Mouse (Mus musculus) hindlimb bud, embryonic 11.5 days (tissue): Measurements from ENCODE around the gene Rxfp3.
A peak's percentile ranks its signal among the peaks of the same experiment; 100 is the strongest.

Source experiments
- DNase-seq: peaks from one replicate; pipeline ENCODE4 v3.0.0-alpha.2; 2012; ENCODE audit warnings: low read depth, low spot score; ENCODE audit errors: extremely low spot score

Rxfp3 gene

DNA sequence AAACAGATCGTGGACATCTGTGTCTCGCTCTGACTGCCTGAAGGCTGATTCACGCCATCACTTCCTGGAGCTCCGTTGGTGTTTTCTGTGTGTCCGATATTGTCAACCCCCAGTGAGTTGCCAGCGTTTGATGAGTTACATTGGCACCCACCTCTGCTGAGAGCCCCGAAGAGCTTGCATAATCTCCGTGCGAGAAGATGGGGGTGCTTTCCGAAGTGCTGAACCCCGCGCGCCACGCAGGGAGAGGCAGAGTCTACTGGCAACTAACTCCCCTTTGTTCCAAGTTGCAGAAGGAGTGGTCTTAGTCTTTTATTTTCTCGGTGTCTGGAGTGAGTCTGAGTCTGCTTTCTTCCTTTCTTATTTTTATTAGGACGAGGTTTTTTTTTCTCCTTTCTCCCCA lies at the start of gene Rxfp3:
Rxfp3 (minus strand) TSS at position 281 of the 400 bp plus-strand sequence.
- no peak for DNase-seq

GRCm38 (mm10) chr15:11084993-11085365 lies 47.2 kb upstream of the Rxfp3 start:
- DNase-seq: no peak

GRCm38 (mm10) chr15:11084241-11084992 lies 46.6 kb upstream of the Rxfp3 start:
- DNase-seq: no peak

DNA sequence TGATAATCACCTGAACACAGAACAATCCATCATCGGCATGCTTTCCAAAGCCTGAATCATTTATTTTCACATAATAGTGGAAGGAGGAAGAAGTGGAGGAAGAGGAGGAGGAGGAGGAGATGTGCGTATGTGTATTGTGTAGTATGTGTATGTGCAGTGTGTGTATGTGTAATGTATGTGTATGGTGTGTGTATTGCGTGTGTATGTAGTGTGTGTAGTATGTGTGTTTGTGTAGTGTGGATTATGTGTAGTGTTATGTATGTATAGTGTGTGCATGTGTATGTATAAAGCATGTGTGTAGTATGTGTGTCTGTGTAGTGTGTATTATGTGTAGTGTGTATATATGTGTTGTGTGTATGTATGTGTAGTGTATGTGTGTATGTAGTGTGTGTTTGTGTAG lies 45.9 kb upstream of the Rxfp3 start:
- no peak for DNase-seq

- DNase-seq: no peak
These were observed 45.3 kb upstream of the Rxfp3 start for GRCm38 (mm10) chr15:11082961-11083569.

DNA sequence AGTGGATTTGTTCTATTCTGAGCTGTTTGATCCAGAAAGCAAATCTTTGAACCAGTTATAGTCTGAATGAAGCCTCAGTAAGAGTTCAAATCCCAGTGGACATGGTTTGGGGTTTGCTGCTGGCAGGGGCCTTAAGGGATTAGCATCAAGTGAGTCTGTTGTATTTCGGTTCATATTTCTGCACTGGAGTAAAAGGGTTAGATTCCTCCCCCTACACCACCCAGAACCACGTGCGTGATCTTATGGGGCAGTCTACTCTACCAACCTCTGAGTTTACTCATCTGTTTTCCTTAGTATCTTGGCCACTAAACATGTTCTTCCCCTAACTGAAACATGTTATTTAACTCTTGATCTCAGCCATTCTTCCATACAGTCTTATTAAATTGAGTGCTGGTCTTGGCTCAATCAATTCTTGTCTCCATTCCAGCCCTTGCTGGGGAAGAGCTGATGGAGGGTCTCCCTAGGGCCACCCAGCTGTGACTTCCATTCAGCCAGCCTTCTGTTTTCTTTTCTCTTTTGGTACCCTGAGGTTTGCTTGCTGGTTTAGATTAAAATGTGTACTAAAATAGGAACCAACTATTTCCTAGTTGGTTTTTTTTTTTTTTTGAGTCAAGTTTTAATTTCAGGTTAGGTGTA lies 38.1 kb upstream of the Rxfp3 start:
- DNase-seq: no peak

DNA sequence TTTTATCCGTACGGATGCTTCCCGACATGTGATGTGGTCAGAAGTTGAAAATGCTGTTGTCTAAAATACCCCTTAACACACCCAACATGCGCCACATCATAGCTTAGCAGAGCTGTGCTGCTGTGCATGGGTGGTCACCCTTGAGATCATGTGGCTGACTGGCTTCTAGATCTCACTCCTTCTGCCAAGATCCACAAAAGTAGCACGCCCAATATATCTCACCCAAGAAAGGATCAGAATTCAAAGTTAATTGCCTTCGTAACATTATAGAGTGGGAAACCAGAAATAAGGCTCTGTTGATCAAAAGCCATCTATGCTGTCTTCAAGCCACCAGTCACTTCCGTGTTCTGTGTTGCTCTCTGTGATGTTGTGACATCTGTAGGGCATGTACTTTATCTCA lies 30.1 kb upstream of the Rxfp3 start:
- no peak for DNase-seq

GRCm38 (mm10) chr15:11066299-11066698 lies 28.5 kb upstream of the Rxfp3 start:
- DNase-seq: no peak

DNA sequence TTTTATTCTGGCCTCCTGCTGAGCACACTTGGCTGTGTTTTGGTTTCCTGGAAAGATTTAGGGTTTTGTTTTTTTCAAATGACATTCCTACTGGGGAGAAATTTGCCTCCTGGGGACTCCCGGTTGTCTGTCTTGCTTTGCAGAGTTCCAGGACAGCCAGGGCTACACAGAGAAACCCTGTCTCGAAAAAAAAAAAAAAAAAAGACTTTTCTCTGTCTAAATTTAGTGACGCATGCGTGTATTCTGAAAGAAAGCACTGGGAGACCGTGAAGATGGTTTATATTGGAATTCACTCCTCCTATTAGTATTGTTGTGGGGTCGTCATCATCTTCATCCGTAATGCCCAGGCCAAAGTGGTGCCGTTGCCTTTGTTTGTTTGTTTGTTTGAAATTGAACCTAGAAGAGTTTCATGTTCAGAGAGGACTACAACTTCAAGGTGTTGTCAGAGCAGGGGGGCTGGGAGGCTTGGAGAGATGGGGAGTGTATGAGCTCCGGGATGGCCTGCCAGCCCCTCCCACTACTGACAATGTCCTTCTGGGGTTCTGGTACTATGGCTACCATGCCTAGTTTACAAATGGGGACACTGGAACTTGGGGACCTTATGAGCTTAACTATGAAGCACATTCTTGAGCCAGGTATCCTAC lies 27.9 kb upstream of the Rxfp3 start:
- no peak for DNase-seq

DNA sequence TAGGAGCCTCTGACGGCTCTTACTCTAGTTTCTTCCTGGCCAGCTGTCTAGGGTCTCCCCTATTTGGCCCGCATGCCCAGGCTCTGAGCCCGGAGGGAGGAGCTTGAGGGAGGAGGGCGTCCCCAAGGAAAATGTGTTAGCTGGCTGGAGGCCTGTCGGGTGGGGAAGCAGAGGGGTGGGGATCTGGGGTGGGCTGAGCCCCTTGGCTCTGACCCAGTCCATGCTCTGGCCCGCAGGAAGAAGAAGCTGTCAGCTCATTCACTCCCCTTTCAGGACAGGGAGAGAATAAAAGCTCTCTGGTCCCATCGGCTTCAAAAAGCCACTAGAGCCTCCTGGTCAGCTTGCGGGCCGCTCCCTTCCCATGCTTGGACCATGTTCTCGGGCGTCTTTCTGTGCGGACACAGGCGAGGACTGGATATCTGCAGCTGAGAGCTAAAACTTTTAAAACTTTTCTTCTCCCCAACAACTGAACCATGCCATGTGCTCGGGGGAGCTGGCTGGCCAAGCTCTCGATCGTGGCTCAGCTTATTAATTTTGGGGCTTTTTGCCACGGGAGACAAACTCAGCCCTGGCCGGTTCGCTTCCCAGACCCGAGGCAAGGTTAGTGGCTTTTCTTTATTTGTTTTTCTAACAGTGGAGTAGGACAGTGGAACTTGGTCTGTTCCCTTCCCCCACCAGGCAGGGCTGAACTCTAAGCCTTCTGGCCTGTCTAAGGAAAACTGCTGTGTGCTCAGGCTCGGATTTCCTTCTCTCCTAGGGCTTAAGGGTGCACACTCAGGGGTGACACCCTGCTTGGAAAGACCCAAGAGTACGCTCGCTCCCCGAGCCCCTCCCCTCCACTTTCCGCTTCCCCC lies 27.0 kb upstream of the Rxfp3 start, which contains the start of gene Adamts12:
Adamts12 (plus strand) TSS at position 233 of the 854 bp plus-strand sequence.
- DNase-seq: no peak

DNA sequence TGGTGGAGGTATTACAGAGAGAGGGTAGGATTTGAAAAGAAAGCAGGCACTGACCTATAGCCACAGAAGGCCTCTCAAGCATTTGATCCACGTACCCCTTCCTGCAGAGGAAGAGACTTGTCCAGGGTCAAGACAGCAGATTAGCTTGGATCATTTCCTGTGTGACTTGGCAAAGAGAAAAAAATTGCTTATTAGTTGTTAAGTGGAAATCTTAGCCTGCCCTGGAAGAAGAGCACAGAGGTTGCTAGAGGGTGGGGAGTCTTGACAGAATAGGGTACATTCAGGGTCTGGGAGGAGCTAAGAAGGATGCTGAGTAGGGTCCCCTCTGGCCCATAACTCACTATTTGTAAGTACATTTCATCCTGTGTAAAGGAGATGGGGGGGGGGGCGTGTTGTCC lies 26.4 kb upstream of the Rxfp3 start:
- DNase-seq: no peak

- DNase-seq: no peak
These were observed 25.1 kb upstream of the Rxfp3 start for GRCm38 (mm10) chr15:11062903-11063302.

DNA sequence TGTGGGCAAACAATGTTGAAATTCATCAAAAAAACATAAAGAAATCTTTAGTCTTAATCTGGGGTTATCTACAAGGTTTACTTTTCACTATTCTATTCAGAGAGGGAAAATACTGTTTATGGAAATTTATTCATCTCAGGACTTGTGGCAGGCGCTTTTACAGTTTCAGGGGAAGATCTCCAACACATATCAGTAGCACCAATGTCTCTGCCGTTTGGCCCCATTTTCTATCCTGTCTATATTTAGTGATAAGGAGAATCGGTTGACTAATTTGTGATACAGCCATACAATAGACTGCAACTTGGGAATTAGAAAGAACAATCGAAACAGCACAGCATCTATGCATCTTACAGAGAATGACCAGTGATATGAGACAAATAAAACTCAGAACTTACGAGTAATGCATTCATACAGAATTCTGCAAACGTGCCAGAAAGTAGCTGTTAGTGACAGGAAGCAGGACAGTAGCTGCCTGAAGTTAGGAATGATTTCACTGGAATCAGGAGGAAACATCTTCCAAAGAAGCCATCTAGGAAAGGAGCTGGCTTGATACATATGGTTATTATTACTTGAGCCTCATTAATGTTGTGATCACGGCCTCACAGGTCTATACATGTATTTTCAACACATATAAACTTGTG lies 16.8 kb upstream of the Rxfp3 start:
- no peak for DNase-seq

DNA sequence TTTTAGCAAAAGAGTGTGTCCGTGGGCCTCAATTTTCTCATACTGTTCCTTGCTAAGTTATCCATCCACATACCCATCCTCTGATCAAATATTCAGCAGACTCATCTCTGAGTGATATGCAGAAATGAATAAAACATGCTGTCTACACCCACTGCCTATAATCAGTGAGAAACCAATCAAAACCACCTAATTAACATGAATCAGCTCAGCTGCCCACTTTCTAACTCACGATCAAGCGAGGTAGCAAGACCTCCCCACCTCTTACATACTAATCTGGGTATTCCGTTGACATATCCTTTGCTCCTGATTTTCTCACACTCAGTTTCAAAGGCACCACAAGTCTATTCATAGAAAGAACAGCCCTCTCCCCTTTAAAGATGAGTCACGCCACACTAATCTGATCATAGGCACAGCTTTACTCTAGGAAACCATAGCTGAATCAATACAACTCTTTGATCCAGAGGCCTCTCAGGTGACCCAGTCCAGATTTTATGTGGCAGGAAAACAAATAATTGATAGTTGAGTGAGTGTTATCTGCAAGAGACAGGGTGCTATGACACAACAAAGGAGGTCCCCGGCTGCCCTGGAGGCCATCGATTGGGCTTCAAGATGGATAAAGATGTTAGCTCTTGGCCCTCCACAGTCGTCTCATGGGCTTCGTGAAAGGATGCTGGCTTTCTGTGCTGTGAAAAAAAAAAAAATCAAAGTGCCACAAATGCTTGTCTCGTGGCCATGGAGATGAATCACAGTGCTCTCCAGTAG lies 16.1 kb upstream of the Rxfp3 start:
- DNase-seq: no peak

GRCm38 (mm10) chr15:11042828-11043227 lies 5.0 kb upstream of the Rxfp3 start:
- no peak for DNase-seq

DNA sequence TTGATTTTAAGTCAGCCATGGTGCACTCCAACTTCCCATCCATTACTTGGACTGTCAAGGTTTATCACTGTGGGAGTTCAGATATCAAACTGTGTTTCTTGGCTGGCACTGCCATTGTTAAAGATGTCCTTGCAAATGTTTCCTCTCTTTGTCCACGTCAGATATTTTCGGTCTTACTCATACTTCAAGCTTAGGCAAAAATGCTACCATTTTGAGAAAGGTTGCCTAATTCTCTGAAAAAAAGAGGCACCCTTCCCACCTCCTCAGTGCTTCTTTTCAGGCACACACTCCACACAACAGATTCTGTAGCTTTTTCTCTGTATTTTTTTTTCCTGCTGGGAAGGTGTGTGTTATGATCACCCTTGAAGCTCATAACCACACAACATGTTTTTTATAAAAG lies 3.4 kb upstream of the Rxfp3 start:
- DNase-seq: no peak

- no peak for DNase-seq
These were observed 2.3 kb upstream of the Rxfp3 start for GRCm38 (mm10) chr15:11040067-11040466.

DNA sequence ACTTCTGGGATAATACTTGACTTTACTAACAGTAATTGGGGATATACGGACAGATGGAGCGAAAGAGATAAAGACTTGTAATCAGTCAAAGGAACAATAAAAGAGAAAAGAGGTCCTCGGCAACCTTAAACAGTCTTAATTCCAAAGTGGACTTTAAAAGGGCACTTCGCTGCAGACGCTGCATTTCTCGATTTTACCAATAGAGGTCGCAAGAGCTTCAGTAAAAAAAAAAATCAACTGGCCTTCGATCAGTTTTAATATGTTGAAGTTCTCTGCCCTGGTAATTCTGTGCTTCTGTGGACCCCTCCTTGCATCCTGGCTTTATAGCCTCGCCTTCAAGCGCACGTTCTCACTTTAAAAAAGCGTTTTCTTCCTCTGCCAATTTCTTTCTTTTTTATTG lies 685 bp upstream of the Rxfp3 start:
- DNase-seq: peak; percentile 81

- no peak for DNase-seq
These were observed 455 bp downstream of the Rxfp3 start for GRCm38 (mm10) chr15:11037376-11037695.
